Mouse (Mus musculus) frontal cortex, postnatal 25 days (tissue): Measurements from ENCODE around the gene Rad1.
A peak's percentile ranks its signal among the peaks of the same experiment; 100 is the strongest.
"Not testable (repeated sequence)": the region's sequence is repeated elsewhere in the genome, so short reads cannot be mapped to it uniquely, and the experiment has no call there.

ENCODE experiments used
- DNase-seq, 2 experiments: peaks; one replicate each; pipeline ENCODE4 v3.0.0; 2022; ENCODE audit warnings: low spot score in 2 of 2

Gene Rad1

DNA sequence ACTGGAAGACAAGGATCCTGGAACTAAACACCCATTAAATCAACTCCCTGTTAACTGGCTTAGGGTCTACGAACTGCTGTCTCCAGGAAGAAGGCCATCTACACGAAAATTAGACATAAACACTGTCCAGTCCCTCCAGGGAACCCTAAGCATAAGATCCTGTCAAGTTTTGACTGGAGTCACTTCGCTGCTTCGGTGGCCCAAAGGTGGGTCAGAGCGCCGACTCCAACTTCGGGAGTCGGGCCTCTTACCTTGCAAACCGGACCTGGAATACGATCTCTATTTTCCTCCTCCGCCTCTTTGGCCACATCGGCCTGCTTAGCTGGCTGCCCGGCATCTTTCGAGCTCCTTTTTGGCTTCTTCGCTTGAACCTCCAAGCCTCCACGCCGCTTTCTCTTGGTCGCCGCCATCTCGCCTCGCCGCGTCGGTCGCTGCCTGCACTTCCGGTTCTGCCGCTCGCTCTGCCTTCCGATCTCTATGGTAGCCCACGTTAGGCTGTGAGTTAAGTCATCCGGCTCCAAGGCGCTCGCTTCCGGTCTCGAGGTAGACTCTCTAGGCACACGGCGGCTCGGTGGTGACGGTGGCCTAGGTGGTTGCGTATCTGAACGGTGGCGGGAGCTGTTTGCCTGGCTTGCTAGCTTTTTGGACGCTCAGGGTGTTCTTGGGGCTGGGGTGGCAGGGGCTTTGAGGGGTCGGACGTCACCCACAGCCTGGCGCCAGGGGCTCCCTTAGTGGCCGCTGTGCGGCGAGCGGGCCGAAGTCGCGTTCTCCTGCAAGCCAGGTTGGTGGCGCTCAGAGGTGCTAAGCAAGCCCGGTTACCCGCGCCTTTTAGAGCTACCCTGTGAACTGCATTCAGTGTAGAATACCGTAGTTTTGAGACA, at the start of gene Rad1, which contains the start of gene Brix1:
Gene Rad1 (plus strand): TSS at position 535 of the 881 bp plus-strand sequence.
Gene Brix1 (minus strand): TSS at position 464 of the 881 bp plus-strand sequence.
- DNase-seq = peak; percentile 92 to 94

DNA sequence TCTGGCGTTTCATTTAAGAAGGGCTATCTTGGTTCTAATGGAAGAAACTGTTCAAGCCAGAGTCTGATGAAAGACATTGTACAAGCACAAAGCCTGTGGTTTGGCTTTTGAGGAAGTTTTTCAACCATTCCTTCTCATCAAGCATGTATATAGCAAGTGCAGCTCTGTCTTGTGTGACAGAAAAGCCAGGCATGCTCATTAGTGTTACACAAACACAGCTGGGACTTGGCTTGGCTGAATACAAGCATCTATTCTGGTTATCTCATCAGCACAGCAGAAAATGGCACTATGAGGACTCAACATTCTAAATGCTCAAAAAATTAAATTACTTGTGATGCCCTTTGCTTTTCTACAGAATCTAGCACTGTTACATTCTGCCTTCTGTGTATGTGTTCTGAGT, 48.9 kb upstream of the Rad1 start:
- no peak for DNase-seq

DNA sequence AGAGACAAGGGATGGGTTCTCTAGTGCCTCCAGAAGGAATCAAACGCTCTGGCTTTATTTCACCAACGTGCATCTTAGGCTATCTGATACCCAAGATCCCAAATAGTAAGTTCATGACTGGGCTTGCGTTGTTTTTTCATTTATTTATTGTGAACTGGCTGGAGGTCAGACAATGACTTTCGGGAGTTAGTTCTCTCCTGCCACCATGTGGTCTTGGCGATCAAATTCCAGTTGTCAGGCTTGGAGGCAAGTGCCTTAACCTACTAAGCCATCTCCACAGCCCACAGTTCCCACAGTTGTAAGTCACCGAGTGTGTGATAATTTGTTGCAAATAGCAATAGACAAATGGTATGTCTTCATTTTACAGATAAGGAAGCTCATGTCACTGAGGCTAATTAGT, 45.9 kb upstream of the Rad1 start:
- no peak for DNase-seq

DNA sequence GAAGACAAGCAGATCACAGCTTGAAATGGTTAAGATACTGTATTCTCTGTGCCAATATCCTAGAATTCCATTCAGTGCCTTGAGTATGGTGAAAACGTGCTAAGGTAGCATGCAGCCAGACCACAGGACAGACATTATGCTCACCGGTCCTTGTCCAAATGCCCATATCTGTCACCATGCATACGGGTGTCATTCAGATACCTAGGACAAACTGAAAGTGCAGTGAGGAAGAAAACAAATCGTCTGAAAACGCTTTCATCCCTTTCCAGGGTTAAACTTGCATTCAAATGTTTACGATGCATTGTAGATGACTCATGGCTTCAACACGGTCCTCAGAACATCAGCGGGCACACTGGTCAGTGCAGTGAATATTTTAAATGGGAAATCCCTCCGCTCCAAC, 44.3 kb upstream of the Rad1 start:
- no peak for DNase-seq

DNA sequence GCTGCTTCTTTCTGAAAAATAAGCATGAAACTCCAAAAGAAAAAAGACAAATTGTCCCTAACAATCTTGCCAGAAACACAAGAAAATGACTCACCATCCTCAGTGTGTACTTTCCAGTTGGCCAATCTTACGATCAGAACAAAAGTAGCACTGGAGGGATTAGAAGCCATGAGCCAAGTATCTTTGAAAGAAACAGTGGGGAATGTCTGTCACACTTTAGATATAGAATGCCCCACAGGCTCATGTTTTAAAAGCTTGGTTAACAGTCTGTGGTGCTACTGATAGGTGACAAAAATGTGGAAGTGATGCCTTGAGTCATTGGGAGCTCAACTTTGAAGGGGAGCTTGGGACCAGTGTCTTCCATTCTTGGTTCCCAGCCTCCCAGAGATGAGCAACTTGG, 43.5 kb upstream of the Rad1 start:
- no peak for DNase-seq

DNA sequence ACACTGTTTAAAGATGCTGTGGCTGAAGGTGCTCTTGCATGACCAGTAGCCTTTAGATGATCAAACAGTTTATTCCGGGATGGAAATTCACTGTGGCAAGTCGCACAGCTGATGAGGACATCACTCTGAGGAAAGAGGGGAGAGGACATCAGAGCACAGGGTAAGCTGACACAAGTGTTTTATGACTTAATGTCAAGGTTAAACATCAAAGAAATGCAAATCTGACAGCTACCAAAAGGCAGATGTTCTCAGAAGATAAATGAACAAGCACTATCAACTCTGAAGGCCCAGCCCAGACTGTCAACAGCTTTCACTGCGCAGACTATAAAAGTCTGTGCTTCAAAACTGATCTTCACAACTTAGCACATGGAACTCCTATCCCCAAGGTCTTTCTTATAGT, 38.7 kb upstream of the Rad1 start:
- no peak for DNase-seq

DNA sequence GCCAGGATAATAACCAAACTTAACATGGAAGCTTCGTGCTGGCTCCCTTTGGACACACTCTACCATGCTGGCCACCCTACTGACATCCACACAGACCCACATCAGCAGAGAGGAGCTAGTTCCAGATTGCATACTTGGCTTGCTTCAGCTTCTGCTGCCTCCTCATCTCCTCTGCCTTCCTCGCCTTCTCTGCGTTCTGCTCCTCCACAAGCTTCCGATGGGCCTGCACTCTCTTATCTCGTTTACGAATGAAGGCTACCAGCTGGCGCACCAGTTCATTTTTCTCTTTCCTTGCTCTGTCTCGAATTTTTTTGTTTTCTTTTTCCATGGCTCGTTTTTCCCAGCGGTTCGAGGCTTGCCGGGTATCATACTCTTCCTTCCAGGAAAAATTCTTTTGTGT, 24.8 kb upstream of the Rad1 start:
- DNase-seq = no peak

DNA sequence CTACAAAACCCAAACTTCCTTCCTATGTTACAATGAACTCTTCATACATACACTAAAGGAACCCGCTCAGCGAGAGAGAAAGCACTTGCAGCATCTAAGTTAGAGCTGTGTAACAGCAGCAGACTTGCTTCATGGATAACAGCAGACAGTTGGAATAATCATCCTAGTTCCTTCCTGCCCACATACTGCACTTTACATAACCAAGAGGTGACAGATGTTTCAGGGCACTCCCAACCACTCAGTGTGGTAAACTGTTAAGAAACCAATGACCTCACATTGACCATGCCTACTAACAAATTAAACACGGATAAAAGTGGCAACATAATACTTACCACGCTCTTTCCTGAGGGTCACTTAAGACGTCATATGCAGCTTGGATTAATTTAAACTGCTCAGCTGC, 22.3 kb upstream of the Rad1 start:
- no peak for DNase-seq

DNA sequence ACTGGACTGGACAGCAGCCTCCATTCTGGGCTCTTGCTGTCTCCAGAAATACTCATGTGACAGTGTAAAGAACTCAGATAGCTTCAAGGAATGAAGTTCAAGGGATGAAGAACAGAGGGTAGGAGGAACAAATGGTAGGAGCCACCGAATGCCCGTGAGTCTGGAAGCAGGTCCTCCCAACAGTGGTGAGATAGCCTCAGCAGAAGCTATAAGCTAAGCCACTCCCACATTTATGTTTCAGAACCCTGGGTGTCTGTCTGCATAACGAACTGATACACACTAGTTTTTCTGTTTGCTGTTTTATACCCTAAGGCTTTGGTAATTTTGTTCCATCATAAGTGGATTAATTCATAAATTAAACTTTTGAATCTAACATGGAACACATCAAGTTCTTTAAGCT, 21.1 kb upstream of the Rad1 start:
- no peak for DNase-seq

DNA sequence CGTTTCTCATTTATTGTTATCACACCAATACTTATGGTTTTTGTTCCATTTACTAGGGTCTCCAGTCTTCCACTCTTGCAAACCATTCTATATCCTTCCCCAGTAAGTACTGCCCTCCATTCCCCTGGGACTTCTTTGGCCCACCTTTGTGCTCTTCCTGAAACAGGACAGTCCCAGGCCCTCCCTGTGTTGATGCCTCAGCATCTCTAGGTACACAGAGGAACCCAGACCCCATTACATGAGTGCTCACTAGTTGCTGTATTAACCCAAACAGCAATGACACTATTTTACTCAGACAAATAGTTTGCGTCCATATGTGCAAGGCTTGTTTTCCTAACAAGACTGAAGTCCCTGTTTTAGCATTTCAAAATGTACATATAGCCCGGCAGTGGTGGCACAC, 17.1 kb upstream of the Rad1 start:
- DNase-seq = no peak

DNA sequence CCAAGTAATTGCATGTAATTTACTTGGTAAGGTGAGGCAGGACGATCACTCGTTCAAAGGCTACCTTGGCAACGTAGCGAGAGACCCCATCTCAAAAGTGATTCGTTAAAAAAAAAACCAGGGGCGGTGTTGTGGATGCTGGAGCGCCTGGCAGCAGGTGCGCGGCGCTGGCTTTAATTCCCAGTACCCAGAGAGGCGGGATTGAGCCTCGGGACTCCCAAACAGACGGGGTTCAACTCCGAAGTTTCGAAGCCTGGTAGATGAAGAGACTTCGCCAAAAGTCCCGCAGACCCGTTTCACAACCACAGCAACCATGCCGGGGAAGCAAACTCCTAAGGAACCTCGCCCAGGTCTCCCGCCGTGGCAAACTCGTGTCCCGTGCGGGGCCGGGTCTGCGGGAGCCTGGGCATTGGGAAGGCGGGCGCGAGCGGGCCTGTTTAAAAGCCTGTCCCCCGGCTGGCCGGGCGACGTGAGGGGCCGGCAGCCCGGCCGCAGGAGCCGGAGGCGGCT, 16.1 kb upstream of the Rad1 start:
- DNase-seq = no peak

DNA sequence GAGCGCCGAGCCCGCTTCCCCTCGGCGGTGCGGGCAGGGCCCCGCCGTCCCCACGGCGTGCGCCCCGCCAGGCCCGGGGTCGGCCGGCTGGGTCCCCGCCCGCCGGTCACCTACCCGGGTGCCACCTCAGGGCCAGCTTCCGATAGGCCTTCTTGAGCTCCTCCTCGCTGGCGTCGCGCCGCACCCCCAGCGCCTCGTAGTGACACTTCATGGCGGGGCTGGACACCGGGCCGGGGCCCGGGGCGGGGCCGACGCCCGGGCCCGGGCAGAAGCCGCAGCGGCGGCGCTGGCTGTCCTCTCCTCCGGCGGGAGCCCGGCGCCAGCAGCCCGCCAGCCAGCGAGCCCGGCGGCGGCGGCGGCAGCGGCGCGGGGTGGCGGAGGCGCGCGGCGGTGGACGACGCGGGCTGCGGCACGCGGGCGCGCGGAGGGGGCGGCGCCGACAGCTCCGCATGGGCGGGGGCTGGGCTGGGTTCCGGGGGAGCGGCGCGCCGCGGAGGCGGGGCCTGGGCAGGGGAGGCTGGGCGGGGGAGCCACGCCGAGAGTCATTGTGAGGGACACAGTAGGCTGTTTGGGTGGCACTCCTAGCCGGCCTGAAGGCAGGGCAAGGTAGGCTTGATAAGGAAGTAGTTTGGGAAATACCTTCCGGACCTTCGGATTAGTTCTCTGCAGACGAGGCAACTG, 15.5 kb upstream of the Rad1 start, which contains the start of gene Dnajc21:
Gene Dnajc21 (minus strand): TSS at position 366 of the 681 bp plus-strand sequence.
- DNase-seq = peak; percentile 38 to 55

DNA sequence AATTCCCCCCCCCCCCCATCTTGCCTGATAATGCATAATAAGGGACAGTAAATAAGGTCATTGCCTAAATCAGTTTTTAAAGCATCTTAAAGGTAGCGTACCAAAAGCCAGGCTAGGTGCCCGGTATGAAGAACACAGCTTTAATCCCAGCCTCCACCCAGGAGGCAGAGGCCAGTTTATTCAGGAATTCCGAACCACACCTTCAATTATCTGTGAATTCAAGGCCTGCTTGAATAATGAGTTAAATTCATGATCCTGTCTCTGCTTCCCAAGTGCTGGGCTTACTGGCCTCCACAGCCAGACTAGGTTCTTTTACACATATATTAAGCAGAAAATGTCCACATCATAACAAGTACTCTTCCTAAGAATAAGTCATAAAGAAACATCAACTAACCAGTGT, 14.9 kb upstream of the Rad1 start:
- DNase-seq = no peak

DNA sequence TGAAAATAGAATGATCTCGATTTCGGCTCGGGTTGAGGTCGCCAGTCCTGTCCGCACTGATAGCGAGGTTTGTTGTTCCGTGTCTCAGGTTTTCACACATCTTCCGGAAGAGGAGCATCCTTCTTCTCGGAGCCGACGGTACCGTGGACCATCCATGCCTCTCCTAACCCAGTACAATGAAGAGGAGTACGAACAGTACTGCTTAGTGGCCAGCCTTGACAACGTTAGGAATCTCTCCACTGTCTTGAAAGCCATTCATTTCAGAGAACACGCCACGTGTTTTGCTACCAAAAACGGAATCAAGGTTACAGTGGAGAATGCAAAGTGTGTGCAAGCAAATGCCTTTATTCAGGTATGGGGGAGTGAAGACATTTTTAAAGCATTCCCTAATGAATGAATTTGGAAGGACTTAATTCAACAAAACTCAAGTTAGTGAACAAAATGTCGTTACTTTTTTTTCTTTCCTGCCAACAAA, 584 bp downstream of the Rad1 start:
- DNase-seq = no peak

DNA sequence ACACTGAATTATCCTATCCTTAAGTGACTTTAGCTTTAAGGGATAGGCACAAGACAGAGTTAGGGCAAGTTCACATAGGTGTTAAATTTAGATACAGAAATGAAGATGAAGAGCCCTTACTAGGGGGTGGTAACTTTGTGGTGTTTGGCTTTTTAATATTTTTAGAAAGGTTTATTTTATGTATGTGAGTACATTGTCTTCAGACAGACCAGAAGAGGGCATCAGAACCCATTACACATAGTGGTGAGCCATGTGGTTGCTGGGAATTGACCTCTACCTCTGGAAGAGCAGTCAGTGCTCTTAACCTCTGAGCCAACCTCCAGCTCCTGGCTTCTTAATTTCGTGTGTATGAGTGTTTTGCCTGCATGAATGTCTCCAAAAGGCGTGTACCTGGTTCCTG, 1.4 kb downstream of the Rad1 start:
- DNase-seq = no peak

DNA sequence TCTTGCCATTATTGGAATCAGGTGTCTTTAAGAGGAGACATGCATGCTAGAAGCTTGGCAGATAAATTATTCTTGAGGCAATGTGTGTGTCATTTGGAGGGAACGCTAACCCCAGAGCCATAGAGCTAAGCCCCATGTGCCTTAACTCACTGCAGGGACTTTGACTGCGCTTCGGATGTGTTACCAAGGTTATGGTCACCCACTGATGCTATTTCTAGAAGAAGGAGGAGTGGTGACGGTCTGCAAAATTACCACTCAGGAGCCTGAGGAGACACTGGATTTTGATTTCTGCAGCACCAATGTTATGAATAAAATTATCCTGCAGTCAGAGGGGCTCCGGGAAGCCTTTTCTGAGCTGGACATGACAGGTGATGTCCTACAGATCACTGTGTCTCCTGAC, 4.3 kb downstream of the Rad1 start:
- no peak for DNase-seq

DNA sequence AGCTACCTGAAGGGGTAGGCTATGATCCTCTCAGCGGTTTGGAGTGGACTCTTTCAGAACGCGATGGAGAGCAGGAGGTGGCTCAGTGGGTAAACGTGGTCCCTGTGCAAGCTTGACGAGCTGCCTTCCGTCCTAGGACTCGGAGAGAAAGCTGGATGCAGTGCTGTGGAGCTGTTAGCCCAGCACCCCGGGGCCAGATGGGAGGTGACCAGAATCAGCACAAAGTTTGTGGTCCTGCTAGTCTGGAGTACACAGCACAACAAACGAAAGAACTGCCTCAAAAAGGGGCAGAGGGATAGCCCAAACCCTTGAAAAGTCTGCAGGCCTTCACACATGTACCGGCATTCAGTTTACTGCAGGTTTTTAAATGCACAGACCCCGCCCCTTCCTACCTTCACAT, 10.1 kb downstream of the Rad1 start:
- no peak for DNase-seq

DNA sequence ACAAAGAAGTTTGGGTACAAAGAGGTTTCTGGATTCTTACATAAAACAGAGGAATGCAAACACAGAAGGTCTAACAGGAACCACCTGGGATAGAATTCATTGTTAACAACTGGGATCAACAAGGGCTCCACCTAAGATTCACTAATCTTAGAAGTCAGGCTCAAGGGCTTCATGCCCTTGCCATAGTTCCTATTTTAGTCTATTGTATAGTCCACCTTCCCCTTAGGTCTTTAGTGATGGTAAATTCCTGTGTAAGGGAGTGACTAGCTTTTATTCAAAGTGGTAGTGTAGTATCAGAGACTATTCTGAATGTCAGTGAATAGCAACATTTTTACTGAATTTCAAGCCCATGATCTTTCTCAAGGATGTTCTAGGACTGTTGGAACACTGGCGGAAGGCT, 10.9 kb downstream of the Rad1 start:
- DNase-seq = not testable (repeated sequence)

DNA sequence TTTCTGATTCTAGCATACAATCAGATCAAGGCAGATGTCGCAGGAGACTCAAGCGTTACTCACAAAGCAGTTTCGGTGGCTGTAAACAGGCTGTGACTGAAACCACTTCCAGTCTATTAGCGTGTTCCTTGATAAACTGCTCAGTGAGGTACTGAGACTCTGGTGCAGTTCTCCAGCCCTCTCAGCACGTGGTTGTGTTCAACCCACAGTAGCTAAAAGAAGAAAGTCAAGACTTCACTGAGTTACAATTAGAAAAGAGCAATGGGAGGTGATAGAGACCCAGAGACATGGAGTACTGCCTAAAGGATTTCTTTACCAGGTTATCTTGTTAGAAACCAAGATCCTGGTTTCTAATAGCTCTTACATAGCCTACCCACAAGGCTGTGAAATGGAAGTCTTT, 13.8 kb downstream of the Rad1 start:
- no peak for DNase-seq

DNA sequence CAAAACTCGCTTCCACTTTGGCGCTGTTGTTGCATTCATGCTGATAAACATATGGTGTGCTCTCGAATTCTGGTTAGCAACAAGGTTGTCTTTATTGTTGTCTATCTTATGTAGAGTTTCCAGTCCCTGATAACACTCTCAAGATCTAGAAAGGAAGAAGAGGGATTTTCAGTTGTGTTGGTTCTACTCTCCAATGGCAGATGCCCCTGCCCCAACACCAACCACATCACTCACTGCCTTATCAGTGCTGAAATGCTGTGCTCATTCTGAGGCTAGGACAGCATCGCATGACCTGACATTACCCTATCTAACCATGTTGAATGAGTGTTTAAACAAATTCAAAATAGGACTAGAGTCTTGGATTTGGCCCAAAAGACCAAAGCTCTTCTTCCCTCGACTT, 14.2 kb downstream of the Rad1 start:
- no peak for DNase-seq

DNA sequence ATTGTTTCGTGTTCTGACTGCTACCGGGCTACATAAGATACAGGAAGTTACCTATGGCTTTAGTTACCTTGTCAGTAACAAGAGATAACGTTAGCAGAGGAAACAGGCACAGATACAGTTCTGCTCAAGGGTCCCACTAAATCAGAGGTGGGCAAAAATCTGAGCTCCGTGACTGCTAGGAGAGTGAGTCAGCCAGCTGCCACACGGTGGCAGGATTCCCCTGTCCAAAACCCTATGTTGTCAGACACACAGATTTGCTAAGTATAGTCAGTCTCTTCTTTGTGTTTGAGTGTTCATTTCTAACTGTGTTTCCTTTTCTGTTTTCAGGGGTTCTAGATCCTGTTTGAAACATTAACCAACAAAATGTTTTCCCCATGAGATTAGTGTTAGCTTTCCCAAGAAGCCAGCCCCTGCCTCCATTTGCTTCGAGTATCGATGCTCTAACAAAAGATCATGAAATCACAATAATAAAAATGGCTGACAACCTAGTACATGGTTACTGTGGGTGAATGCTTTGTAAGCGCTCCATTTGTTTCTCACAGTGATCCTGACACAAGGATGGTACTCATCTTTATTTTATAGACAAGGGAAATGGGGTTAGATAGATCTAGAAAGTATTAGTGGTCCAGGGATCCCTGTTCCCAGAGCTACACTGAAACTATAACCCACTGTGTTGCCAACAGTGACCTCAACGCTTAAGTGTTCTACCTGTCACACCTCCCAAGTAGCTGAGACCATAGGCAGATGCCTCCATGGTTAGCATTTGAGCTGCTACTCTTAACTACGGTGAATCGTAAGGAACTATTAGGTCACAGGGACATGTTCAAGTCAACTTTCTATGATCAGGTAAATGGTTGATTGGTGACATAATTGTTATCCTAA, 15.3 kb downstream of the Rad1 start:
- DNase-seq = peak; percentile 44 to 50

DNA sequence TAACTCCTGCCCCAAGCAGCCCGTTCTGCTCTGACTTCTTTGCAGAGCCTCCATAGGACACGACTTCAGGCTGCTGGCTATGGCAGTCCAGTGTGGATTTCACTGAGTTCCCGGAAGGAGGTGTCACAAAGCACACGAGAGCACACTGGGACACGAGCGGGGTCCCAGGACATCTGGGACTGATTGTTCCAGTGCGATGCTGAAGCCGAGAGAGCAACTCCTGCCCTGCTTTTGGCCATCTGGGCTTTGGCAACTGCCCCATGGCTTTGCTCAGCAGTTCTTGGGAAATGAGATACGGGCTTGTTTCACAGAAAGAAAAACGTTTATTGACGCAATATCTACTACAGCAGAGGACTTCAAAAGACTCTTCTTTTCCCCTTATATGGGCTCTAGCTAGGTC, 20.3 kb downstream of the Rad1 start:
- DNase-seq = no peak
